Mouse (Mus musculus): ENCODE data around the gene Gm6337.
"Not testable (repeated sequence)": the region's sequence is repeated elsewhere in the genome, so short reads cannot be mapped to it uniquely, and the experiment has no call there.

GRCm38 (mm10) chr14:6058167-6058566 lies at the start of gene Gm6337:
- TF ChIP-seq CTCF (IDR thresholded peaks at IDR 0.05; ENCODE audit: low read depth, low read length); GATA1 (IDR thresholded peaks at IDR 0.05; ENCODE audit: borderline replicate concordance, low read length): not testable (repeated sequence)
